Mouse (Mus musculus): ENCODE data around the gene Olfr328.

DNA sequence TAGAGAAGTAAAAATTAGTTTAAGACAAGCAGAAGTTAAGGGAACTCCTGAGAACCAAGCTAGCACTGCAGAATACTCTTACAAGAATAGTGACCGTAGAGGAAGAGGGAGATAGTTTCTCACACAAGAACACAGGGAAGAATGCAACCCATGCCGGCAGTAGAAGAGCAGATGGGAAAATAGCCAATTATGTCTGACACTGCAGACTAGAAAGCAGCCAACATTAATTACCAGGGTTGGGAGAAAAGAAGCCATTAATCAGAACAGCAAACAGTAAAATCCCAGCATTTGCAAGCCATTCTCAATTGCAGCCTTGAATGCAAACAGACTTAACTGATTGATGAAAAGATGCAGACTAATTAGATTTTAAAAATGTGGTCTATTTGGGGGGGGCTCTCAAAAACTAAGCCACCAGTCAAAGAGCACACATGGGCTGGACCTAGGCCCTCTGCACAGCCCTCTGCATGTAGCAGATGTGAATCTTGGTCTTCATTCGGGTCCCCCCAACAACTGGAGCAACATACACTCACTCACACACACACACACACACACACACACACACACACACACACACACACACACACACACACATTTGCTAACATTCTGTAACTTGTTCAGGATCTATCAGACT, 33.3 kb upstream of the Olfr328 start:
- no peak for TF ChIP-seq CHD2 (IDR thresholded peaks at IDR 0.05; ENCODE audit: low read depth, low read length)
- no peak for TF ChIP-seq ZC3H11A (IDR thresholded peaks at IDR 0.05; ENCODE audit: borderline replicate concordance, low read depth, low read length)
- TF ChIP-seq HCFC1 (IDR thresholded peaks at IDR 0.05; ENCODE audit: borderline replicate concordance, insufficient read depth, low read length): no peak
- no peak for TF ChIP-seq ZNF384 (IDR thresholded peaks at IDR 0.05; ENCODE audit: low read depth, low read length)
